Mouse (Mus musculus): ENCODE results near the gene Sart3. TPM values are rescaled to one million over a fixed set of nuclear protein-coding genes. Genes with fewer than 3 reads are reported as not detected.
A peak's percentile ranks its signal among the peaks of the same experiment; 100 is the strongest.

The Sart3 gene
- total RNA-seq, 1 experiment = 78.0 TPM

- TF ChIP-seq ZNF384 (IDR thresholded peaks at IDR 0.05; ENCODE audit: low read depth, low read length) (no peak), CHD2 (IDR thresholded peaks at IDR 0.05; ENCODE audit: low read depth, low read length) (peak; percentile 61), MAFK (IDR thresholded peaks at IDR 0.05; ENCODE audit: insufficient read depth, low read depth, low read length) (no peak), HCFC1 (IDR thresholded peaks at IDR 0.05; ENCODE audit: borderline replicate concordance, insufficient read depth, low read length) (peak; percentile 74), ZC3H11A (IDR thresholded peaks at IDR 0.05; ENCODE audit: borderline replicate concordance, low read depth, low read length) (0 out of 2 replicates have a peak, but pooled peaks have one; percentile 2)
- in situ Hi-C loops (cut with MboI; ENCODE audit: low sequenced_read_pairs in 2 of 2, unreplicated experiment in 2 of 2) = no loop called here
- Histone ChIP-seq H3K4me1 (ENCODE audit: control insufficient read depth in 2 of 2, insufficient read depth in 2 of 2, low read length in 2 of 2, poor library complexity in 1 of 2) (peaks cover 0 to 9% of the 10 kb centered on the region in 2 experiments; a peak in 1 of 4 replicates), H3K9ac (ENCODE audit: insufficient read depth, low read depth, low read length, poor library complexity, severe bottlenecking) (peak within 1 kb of the TSS; percentile 89), H3K9me3 (ENCODE audit: control insufficient read depth, insufficient read depth, low read depth, low read length) (no peaks in the 10 kb centered on the region), H3K4me3 (ENCODE audit: insufficient read depth in 1 of 2, low read depth in 1 of 2, low read length in 2 of 2, poor library complexity in 1 of 2, severe bottlenecking in 1 of 2) (peak within 1 kb of the TSS; percentile 88 to 97), H3K36me3 (ENCODE audit: control insufficient read depth, insufficient read depth, low read length, poor library complexity, severe bottlenecking) (peaks cover 12% of the 10 kb centered on the region; the same call in 1 of the 2 replicates), H3K27ac (ENCODE audit: insufficient read depth, low read depth, low read length, poor library complexity, severe bottlenecking) (peak within 1 kb of the TSS; percentile 87)
- peak; percentile 96 for DNase-seq (ENCODE audit: low read depth, low spot score)
Observed at GRCm38 (mm10) chr5:113735345-113736112, 36.8 kb downstream of the Sart3 start, which contains the start of gene Ficd. TSS of gene Ficd (plus strand) at chr5:113735803.

- Histone ChIP-seq H3K4me3 (ENCODE audit: insufficient read depth in 1 of 2, low read depth in 1 of 2, low read length in 2 of 2, poor library complexity in 1 of 2, severe bottlenecking in 1 of 2) (peak overlapping the region; percentile 53 to 97), H3K4me1 (ENCODE audit: control insufficient read depth in 2 of 2, insufficient read depth in 2 of 2, low read length in 2 of 2, poor library complexity in 1 of 2) (peaks cover 0 to 11% of the 10 kb centered on the region in 2 experiments; a peak in 1 of 4 replicates), H3K9me3 (ENCODE audit: control insufficient read depth, insufficient read depth, low read depth, low read length) (no peaks in the 10 kb centered on the region), H3K27ac (ENCODE audit: insufficient read depth, low read depth, low read length, poor library complexity, severe bottlenecking) (peak overlapping the region; percentile 87), H3K36me3 (ENCODE audit: control insufficient read depth, insufficient read depth, low read length, poor library complexity, severe bottlenecking) (peaks cover 11% of the 10 kb centered on the region; the same call in 1 of the 2 replicates), H3K9ac (ENCODE audit: insufficient read depth, low read depth, low read length, poor library complexity, severe bottlenecking) (peak overlapping the region; percentile 77)
- in situ Hi-C loops (cut with MboI; ENCODE audit: low sequenced_read_pairs in 2 of 2, unreplicated experiment in 2 of 2) = no loop called here
- TF ChIP-seq ZC3H11A (IDR thresholded peaks at IDR 0.05; ENCODE audit: borderline replicate concordance, low read depth, low read length) (no peak), MAFK (IDR thresholded peaks at IDR 0.05; ENCODE audit: insufficient read depth, low read depth, low read length) (no peak), HCFC1 (IDR thresholded peaks at IDR 0.05; ENCODE audit: borderline replicate concordance, insufficient read depth, low read length) (no peak), CHD2 (IDR thresholded peaks at IDR 0.05; ENCODE audit: low read depth, low read length) (no peak), ZNF384 (IDR thresholded peaks at IDR 0.05; ENCODE audit: low read depth, low read length) (no peak)
- DNase-seq (ENCODE audit: low read depth, low spot score) = no peak
Observed at GRCm38 (mm10) chr5:113735023-113735344, 37.3 kb downstream of the Sart3 start.

- H3K4me3 ChIP-seq (ENCODE audit: insufficient read depth in 1 of 2, low read depth in 1 of 2, low read length in 2 of 2, poor library complexity in 1 of 2, severe bottlenecking in 1 of 2) = peak overlapping the region in 1 of 2 experiments; percentile 97; a peak in 1 of 4 replicates
- in situ Hi-C loops (cut with MboI; ENCODE audit: low sequenced_read_pairs in 2 of 2, unreplicated experiment in 2 of 2) = no loop called here
- H3K27ac ChIP-seq (ENCODE audit: insufficient read depth, low read depth, low read length, poor library complexity, severe bottlenecking) = peak overlapping the region; percentile 87
- TF ChIP-seq ZC3H11A (IDR thresholded peaks at IDR 0.05; ENCODE audit: borderline replicate concordance, low read depth, low read length) = no peak
- no peak for TF ChIP-seq CHD2 (IDR thresholded peaks at IDR 0.05; ENCODE audit: low read depth, low read length)
- peaks cover 0 to 11% of the 10 kb centered on the region in 2 experiments; a peak in 1 of 4 replicates for H3K4me1 ChIP-seq (ENCODE audit: control insufficient read depth in 2 of 2, insufficient read depth in 2 of 2, low read length in 2 of 2, poor library complexity in 1 of 2)
- H3K9me3 ChIP-seq (ENCODE audit: control insufficient read depth, insufficient read depth, low read depth, low read length) = no peaks in the 10 kb centered on the region
- peaks cover 11% of the 10 kb centered on the region; the same call in 1 of the 2 replicates for H3K36me3 ChIP-seq (ENCODE audit: control insufficient read depth, insufficient read depth, low read length, poor library complexity, severe bottlenecking)
- H3K9ac ChIP-seq (ENCODE audit: insufficient read depth, low read depth, low read length, poor library complexity, severe bottlenecking) = peak overlapping the region; percentile 77
- DNase-seq (ENCODE audit: low read depth, low spot score) = no peak
Observed at GRCm38 (mm10) chr5:113734376-113734775, 37.9 kb downstream of the Sart3 start.

GRCm38 (mm10) chr5:113732182-113732581, 40.1 kb downstream of the Sart3 start:
- no peaks in the 10 kb centered on the region; the same call in 1 of the 2 replicates for H3K36me3 ChIP-seq (ENCODE audit: control insufficient read depth, insufficient read depth, low read length, poor library complexity, severe bottlenecking)
- H3K4me1 ChIP-seq (ENCODE audit: control insufficient read depth in 2 of 2, insufficient read depth in 2 of 2, low read length in 2 of 2, poor library complexity in 1 of 2) = peaks cover 0 to 7% of the 10 kb centered on the region in 2 experiments; a peak in 1 of 4 replicates
- in situ Hi-C loops (cut with MboI; ENCODE audit: low sequenced_read_pairs in 2 of 2, unreplicated experiment in 2 of 2) = no loop called here
- DNase-seq (ENCODE audit: low read depth, low spot score) = peak; percentile 53
- H3K27ac ChIP-seq (ENCODE audit: insufficient read depth, low read depth, low read length, poor library complexity, severe bottlenecking) = no peak overlapping the region
- no peak overlapping the region for H3K9ac ChIP-seq (ENCODE audit: insufficient read depth, low read depth, low read length, poor library complexity, severe bottlenecking)
- no peak overlapping the region for H3K4me3 ChIP-seq (ENCODE audit: insufficient read depth in 1 of 2, low read depth in 1 of 2, low read length in 2 of 2, poor library complexity in 1 of 2, severe bottlenecking in 1 of 2)
- no peak for TF ChIP-seq ZNF384 (IDR thresholded peaks at IDR 0.05; ENCODE audit: low read depth, low read length)
- TF ChIP-seq ZC3H11A (IDR thresholded peaks at IDR 0.05; ENCODE audit: borderline replicate concordance, low read depth, low read length) = peak; percentile 99
- no peaks in the 10 kb centered on the region for H3K9me3 ChIP-seq (ENCODE audit: control insufficient read depth, insufficient read depth, low read depth, low read length)

All from ES-E14 (cell line).